Mouse (Mus musculus) spleen, postnatal 14 days (tissue): ENCODE results near the gene Wdr70.

Experiments
- DNase-seq, 2 experiments: peaks; one replicate each; pipeline ENCODE4 v3.0.0; 2021 to 2022; ENCODE audit warnings: low spot score in 2 of 2

The Wdr70 gene

GRCm38 (mm10) chr15:7934105-7934504 lies 164.9 kb downstream of the Wdr70 start:
- DNase-seq = no peak

DNA sequence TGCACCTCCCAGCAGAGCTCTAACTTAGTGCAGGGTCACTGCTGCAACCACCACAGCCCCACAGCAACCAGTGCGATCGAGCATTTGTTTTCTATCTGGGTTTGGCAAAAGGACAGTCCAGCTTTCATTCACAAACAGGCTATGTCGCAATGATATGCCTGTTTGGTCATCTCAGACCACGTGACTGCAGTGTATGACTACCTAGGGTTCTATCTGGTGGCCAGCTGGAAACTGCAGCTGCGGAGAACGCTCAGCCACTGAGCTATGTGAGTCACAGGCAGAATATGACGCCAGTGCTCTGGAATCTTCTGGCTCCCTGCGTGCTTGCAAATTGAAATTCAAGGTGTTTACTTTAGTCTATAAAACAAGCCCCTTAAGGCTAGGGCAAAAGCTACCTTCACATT lies 167.4 kb downstream of the Wdr70 start:
- no peak for DNase-seq

- no peak for DNase-seq
Measured at GRCm38 (mm10) chr15:7925382-7925781, 173.6 kb downstream of the Wdr70 start.

DNA sequence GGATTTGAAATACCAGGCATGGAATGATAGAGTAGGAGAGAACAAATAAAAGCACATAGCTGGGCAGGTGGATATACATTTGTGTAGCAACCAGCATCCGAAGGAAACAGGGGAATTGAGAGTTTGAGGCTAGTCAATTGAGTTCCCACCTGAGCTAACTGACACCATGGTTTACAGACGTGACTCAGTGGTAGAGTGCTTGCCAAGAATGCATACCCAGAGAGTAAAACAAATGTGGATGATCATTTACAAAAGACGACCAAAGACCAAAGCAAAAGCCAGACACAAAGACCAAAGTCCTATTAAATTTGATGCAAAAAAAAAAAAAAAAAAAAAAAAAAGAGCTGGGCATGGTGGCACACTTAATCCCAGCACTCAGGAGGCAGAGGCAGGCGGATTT lies 175.7 kb downstream of the Wdr70 start:
- DNase-seq = no peak

- no peak for DNase-seq
Measured at GRCm38 (mm10) chr15:7922291-7923037, 176.5 kb downstream of the Wdr70 start.

GRCm38 (mm10) chr15:7921124-7921523 lies 177.9 kb downstream of the Wdr70 start:
- DNase-seq = no peak

- DNase-seq = no peak
Measured at GRCm38 (mm10) chr15:7906491-7907035, 192.4 kb downstream of the Wdr70 start.

DNA sequence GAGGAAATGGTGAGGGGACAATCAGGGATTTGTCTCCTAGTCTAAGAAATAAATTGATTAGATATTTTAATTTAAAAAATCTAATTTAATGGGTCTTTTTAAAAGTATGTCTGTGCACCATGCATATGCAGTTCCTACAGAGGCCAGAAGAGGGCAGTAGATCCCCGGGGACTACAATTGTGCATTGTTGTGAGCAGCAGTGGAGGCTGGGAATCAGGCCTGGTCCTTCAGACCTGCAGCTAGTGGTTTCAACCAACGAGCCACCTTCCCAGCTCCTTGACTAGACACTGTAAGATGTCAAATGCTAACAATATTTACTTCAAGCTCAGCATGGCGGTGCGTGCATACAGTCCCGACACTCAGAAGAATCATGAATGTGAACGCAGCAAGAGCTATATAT lies 199.7 kb downstream of the Wdr70 start:
- no peak for DNase-seq

DNA sequence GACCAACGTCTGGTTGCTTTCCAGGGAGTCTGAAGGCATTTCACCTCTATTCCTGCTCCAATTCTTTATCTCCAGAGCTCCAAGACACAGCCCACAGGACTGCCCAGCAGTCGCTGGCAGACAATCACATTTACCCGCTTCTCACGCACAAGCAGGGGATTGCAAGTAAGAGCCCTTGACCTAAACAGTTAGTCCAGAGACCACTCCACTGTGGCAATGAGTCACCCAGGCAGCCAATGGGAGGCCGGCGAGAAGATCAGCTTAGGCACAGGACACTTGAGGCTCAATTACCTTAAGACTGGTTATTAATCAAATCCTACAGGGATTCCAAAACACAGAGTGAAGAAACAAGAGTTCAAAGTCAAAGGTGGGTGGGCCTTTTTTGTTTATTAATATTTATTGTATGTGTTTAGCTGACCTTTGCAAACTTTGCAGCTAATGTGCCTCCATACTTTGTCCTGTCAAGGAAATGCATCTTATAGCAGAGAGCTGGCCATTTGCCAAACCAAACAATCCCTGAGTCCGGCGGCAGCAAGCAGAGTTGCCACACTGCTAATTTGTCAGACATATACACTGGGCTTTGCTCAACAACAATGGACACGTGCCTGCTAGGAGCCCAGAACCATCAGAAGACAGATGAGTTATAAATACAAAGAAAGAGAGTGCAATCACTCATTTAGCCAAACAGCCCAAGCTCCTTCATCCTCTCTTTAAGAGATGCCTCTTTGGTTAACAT lies 207.3 kb downstream of the Wdr70 start:
- no peak for DNase-seq

GRCm38 (mm10) chr15:7890286-7890685 lies 208.7 kb downstream of the Wdr70 start:
- DNase-seq = no peak

DNA sequence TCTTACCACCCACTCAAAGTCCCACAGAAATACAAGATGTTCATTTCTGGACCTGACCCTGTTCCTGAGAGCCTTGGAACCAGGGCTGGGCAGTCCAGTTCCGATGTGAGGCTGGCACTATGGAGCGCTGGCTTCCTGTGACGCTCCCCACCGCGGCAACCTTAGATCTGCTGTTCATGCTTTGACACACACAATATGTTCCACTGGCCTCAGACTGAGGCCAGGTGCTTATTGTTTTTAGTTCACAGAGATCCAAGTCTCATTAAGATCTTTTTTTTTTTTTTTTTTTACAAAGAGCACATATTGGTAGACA lies 209.7 kb downstream of the Wdr70 start:
- DNase-seq = no peak

DNA sequence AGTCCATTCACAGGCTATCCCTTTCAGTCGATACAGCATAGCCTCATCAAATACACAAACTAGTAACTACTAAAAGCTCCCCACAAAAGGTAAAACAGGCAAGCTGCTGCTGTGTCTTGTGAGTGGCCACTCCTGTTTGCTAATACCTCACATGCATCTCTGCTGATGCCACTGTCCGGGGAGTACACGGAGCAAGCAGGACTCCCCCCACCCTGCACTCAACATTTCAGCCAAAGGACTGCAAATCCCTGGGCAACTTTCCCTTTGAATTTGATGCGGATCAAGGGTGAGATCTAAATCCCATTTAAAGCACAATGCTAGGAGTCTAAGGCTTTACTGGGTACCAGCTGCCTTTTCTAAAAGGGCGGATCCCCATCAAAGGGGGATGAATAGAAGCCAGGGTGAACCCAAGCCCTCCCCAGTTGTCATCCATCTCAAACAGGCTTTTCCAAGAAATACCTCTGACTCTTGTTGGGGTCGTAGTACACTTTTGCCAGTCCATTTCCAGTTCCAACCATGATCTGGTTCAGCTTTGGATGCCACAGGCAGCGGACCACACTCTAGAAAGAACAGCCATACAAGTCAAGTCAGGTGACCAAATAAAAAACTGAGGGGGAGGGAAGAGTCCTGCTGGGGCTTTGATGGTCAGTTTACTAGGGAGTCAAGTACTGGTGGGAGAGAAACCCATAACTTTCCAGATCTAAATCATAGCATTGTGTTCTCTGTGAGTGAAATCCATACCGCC lies 210.2 kb downstream of the Wdr70 start:
- no peak for DNase-seq

DNA sequence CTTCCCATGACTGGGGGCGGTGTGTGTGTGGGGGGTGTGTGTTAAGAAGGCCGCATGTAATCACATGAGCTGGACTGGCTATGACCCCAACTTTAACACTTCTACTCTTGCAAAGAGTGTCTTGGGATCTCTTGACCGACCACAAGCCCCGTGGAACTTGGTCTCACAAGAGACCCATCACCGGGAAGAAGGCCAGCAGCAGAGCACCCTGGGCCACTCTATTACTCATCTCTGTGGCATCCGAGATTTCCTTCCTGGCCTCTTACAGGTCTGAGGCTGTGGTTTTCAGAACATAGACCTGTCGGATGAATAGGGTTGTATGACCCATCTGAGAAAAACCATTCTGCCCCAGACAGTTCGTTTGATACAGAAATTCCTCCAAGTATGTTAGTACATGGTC lies 212.4 kb downstream of the Wdr70 start:
- DNase-seq = no peak

DNA sequence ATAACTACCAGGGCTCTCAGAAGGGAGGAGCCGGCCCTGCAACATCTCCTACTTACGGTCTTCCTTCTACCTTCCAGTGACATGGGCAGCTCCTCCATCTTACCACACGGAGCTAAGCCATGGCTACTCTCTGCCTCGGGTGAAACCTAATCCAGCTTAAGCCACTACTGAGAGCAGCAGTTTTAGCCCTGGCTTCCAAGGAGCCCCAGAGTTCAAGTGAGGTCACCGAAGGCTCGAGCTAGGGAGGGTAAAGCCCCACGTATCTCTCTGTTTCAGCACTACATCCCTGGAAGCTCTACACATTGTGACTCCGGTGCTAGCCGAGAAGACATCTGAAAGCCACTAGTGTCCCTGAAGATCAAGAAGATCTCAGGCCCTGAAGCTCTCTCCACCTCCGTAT lies 213.9 kb downstream of the Wdr70 start:
- DNase-seq = no peak

DNA sequence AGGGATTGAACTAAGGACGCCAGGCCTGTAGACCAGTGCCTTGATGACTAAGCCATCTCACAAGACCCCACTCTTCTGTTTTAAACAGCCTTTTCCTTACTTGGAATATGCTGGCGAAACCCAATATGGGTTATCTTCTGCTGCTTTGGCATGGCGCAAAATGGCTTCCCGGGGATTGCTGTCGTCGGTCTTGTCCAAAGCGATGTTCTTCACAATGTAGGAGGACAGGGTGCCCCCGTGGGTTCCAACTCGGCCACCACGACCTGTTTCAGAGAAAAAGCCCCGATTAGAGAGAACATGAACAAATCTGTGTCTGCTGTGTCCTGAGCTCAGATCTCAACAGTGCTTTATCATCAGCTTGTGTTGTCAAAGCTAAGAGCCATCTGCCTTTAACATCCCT lies 214.8 kb downstream of the Wdr70 start:
- DNase-seq = no peak

GRCm38 (mm10) chr15:7879956-7880355 lies 219.1 kb downstream of the Wdr70 start:
- no peak for DNase-seq

GRCm38 (mm10) chr15:7878861-7879260 lies 220.1 kb downstream of the Wdr70 start:
- DNase-seq = no peak

GRCm38 (mm10) chr15:7877560-7878467 lies 221.2 kb downstream of the Wdr70 start:
- DNase-seq = no peak

- DNase-seq = no peak
Measured at GRCm38 (mm10) chr15:7875879-7876278, 223.1 kb downstream of the Wdr70 start.

DNA sequence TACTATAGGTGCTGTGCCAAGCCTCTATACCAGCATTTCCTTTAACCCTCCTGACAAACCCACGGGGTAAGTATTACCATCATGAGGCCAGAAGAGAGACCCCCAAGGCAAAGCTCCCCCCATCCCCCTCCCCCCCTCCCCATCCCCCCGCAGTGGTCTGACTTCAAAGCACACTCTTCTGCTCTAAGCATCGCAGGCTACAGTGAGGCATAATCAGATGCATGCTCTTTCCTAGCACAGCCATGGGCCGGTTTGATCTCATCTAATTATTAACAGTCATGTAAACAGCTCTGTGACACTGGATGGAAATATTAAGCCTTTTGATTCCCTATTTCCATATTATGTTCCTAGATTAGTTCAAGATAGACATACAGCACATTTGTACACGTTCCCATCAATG lies 226.5 kb downstream of the Wdr70 start:
- no peak for DNase-seq

DNA sequence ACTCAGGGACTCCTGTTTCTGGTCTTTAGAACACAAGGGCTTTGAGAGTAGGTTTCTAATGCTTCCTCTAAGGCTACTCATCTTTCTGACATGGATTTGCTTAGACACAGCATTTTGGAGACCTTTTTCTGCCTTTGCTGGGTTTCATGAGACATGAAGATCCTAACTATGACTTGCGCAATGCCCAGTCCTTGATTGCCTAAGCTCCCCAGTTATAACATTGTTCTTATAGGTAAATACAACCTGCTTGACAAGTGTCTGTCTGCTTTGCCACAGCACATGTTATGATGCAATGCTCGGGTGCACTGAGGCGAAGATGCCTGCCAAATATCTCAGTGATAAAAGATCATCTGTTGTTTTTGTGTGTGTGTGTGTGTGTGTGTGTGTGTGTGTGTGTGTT lies 233.7 kb downstream of the Wdr70 start:
- no peak for DNase-seq

DNA sequence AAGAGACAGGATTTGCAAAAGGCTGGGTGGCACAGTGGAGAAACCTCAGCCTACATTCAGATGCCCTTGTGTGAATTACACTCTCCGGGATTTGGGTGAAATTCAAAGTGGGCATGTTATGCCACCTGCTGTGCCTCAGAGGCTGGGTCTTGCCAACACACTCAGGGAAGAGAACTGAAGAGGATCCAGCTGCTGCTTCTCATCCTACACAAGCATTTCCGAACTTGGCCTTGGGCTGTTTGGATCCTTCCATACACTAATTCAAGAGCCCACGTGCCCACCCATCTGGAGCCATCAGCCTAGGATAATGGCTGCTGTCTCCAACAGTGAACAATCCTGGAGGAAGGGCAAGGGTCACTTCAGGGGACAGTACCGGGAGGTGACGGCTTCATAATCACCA lies 235.7 kb downstream of the Wdr70 start:
- no peak for DNase-seq
